Mouse (Mus musculus): ENCODE data around the gene Zfp36l2. TPM values are rescaled to one million over a fixed set of nuclear protein-coding genes. Genes with fewer than 3 reads are reported as not detected.

Gene Zfp36l2
- polyA plus RNA-seq, 1 experiment from 2014 or later, result 9.6 TPM

DNA sequence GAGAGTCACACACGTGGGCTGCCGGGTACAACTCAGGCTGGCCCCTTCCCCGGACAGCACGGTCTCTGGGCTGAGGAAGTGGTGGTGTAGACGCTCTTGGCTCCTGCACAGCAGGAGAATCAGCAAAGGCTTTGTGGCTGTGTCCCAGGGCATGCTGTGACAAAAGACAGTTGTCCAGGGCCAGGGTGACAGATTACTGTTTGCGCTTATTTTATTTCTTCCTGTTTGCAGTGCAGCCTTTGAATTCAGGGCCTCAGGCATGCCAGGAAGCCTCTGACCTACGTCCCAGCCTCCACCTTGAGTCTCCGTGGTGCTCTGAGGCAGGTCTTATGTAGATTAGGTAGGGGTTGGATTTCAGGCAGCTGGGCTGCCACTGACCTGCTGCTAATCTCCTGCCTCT is 10.3 kb downstream of the Zfp36l2 start:
- Histone ChIP-seq H3K36me3 (ENCODE audit: control insufficient read depth, insufficient read depth, low read length) (no peaks in the 10 kb centered on the region), H3K4me3 (ENCODE audit: low read depth, low read length) (no peak overlapping the region), H3K4me2 (no peak overlapping the region), H3K4me1 (ENCODE audit: control insufficient read depth, insufficient read depth, low read length) (peaks cover 28% of the 10 kb centered on the region), H3K9ac (ENCODE audit: low read depth, low read length) (no peak overlapping the region), H3K9me3 (replicated peaks; ENCODE audit: control insufficient read depth, low read length) (0 out of 2 replicates have a peak, but pooled peaks cover 2% of the 10 kb centered on the region), H3K27ac (ENCODE audit: low read depth, low read length) (no peak overlapping the region), H3K27me3 (ENCODE audit: control insufficient read depth, insufficient read depth, low read length) (no peaks in the 10 kb centered on the region)
- WGBS (ENCODE audit: insufficient replicate concordance), result 38% methylated on average over 8 of the region's 8 CpGs
- no peak for ATAC-seq (replicated peaks; ENCODE audit: insufficient number of reproducible peaks, low FRiP score, low TSS enrichment)

DNA sequence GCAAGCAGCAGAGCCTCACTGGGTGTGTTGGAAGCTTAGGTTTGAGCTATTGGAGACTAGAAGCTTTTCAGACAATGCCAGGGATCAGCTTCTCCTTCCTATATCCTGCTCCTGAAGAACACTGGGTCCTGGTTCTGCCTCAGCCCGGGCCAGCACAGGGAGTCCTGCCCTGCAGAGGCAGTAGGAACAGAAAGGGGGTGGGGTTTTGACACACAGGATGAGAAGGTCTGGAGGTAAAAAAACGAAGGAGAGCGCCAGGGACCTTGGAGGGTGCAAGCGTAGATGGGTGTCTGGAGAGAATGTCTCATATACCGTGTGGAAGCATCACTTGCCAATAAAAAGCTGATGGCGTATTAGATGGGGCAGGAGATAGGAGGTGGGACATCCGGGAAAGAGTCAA is 11.3 kb downstream of the Zfp36l2 start:
- no peak for ATAC-seq (replicated peaks; ENCODE audit: insufficient number of reproducible peaks, low FRiP score, low TSS enrichment)
- 83% methylated on average over 7 of the region's 7 CpGs for WGBS (ENCODE audit: insufficient replicate concordance)

DNA sequence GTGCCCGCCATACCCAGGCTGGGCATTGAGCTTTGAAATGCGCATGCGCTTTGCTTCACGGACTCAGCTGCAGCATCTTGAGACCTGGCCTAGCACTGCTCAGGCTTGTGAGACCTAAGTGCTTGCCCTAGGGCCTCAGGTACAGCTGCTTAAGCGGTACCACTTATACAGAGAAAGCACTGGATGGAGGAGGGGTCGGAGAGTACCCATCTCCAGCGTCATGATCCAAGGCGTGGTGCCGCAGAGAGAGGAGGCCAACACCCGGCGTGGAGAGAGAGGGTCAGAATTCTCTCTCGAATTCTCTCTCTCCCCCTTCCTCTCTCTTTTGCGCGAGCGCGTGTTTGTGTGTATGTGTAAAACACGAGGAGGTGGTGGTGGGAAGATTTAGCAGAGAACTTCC is 12.6 kb downstream of the Zfp36l2 start:
- Histone ChIP-seq H3K4me2 (no peak overlapping the region), H3K27ac (ENCODE audit: low read depth, low read length) (no peak overlapping the region), H3K9ac (ENCODE audit: low read depth, low read length) (no peak overlapping the region), H3K9me3 (replicated peaks; ENCODE audit: control insufficient read depth, low read length) (0 out of 2 replicates have a peak, but pooled peaks cover 2% of the 10 kb centered on the region), H3K4me3 (ENCODE audit: low read depth, low read length) (no peak overlapping the region), H3K4me1 (ENCODE audit: control insufficient read depth, insufficient read depth, low read length) (peaks cover 6% of the 10 kb centered on the region; the same call in 1 of the 2 replicates), H3K36me3 (ENCODE audit: control insufficient read depth, insufficient read depth, low read length) (no peaks in the 10 kb centered on the region), H3K27me3 (ENCODE audit: control insufficient read depth, insufficient read depth, low read length) (no peaks in the 10 kb centered on the region)
- WGBS (ENCODE audit: insufficient replicate concordance), result 93% methylated on average over 17 of the region's 17 CpGs
- ATAC-seq (replicated peaks; ENCODE audit: insufficient number of reproducible peaks, low FRiP score, low TSS enrichment), result no peak

More for the DNA sequence above, 11.3 kb downstream of the Zfp36l2 start:
- Histone ChIP-seq H3K36me3 (ENCODE audit: control insufficient read depth, insufficient read depth, low read length) (no peaks in the 10 kb centered on the region), H3K9ac (ENCODE audit: low read depth, low read length) (no peak overlapping the region), H3K27ac (ENCODE audit: low read depth, low read length) (no peak overlapping the region), H3K27me3 (ENCODE audit: control insufficient read depth, insufficient read depth, low read length) (no peaks in the 10 kb centered on the region), H3K4me2 (no peak overlapping the region), H3K4me1 (ENCODE audit: control insufficient read depth, insufficient read depth, low read length) (peaks cover 18% of the 10 kb centered on the region), H3K4me3 (ENCODE audit: low read depth, low read length) (no peak overlapping the region), H3K9me3 (replicated peaks; ENCODE audit: control insufficient read depth, low read length) (0 out of 2 replicates have a peak, but pooled peaks cover 2% of the 10 kb centered on the region)

DNA sequence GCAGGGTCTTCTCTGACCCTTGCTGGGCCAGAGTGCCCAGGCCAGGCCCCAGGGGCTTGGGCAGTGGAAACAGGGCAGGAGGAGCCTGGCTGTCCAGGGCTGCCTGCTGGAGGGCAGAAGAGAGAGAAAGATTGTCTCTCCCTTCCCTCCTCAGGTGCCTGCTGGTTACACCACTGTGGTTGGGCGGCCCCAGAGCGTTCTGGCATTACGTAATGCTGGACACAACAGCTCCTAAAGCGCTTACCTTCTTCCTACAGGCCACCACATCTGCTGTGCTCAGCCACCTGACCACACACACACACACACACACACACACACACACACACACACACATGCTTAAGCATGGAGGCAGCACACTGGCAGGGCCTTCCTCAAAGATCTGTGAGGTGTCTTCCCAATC is 20.4 kb downstream of the Zfp36l2 start:
- Histone ChIP-seq H3K27me3 (ENCODE audit: control insufficient read depth, insufficient read depth, low read length) (no peaks in the 10 kb centered on the region), H3K27ac (ENCODE audit: low read depth, low read length) (no peak overlapping the region), H3K9ac (ENCODE audit: low read depth, low read length) (no peak overlapping the region), H3K9me3 (replicated peaks; ENCODE audit: control insufficient read depth, low read length) (no peaks in the 10 kb centered on the region), H3K4me2 (no peak overlapping the region), H3K4me1 (ENCODE audit: control insufficient read depth, insufficient read depth, low read length) (no peaks in the 10 kb centered on the region), H3K36me3 (ENCODE audit: control insufficient read depth, insufficient read depth, low read length) (no peaks in the 10 kb centered on the region), H3K4me3 (ENCODE audit: low read depth, low read length) (no peak overlapping the region)
- 87% methylated on average over 4 of the region's 4 CpGs for WGBS (ENCODE audit: insufficient replicate concordance)
- ATAC-seq (replicated peaks; ENCODE audit: insufficient number of reproducible peaks, low FRiP score, low TSS enrichment), result 0 out of 2 replicates have a peak, but pooled peaks have one; percentile 26

DNA sequence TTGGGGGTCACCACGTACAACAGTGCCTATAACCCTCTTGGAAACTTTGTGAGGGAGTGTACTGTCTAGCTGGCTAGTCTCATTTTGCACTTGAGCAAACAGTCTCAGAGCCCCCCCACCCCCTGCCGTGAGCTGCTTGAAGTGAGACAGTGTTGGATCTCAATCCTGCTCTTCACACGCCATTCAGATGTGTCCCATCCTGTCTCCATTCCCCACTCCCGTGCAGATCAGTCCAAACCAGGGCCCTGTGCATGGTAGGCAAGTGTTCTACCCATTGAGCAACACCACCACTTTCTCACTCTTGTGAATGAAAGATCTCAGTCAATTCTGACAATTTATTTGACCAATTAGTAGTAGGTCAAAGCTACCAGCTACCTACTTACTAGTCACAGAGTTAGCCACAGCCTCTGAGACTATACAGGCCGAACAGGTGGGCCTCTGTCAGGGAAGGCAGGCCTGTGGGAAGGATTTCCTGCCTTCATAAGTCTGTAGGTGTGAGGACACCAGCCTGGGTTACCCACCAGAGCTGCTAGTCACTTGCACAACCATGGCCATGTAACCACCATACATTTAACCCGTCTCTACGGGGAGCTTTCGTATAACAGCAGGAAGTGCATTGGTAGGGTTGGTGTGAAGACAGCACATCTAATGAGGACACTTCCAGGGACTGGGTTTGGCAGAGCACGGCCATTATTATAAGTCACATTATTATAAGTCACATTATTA is 21.4 kb downstream of the Zfp36l2 start:
- Histone ChIP-seq H3K9me3 (replicated peaks; ENCODE audit: control insufficient read depth, low read length) (no peaks in the 10 kb centered on the region), H3K9ac (ENCODE audit: low read depth, low read length) (no peak overlapping the region), H3K27me3 (ENCODE audit: control insufficient read depth, insufficient read depth, low read length) (no peaks in the 10 kb centered on the region), H3K4me1 (ENCODE audit: control insufficient read depth, insufficient read depth, low read length) (peaks cover 9% of the 10 kb centered on the region), H3K36me3 (ENCODE audit: control insufficient read depth, insufficient read depth, low read length) (no peaks in the 10 kb centered on the region), H3K27ac (ENCODE audit: low read depth, low read length) (no peak overlapping the region), H3K4me2 (no peak overlapping the region), H3K4me3 (ENCODE audit: low read depth, low read length) (no peak overlapping the region)
- 83% methylated on average over 9 of the region's 9 CpGs for WGBS (ENCODE audit: insufficient replicate concordance)
- ATAC-seq (replicated peaks; ENCODE audit: insufficient number of reproducible peaks, low FRiP score, low TSS enrichment), result no peak

DNA sequence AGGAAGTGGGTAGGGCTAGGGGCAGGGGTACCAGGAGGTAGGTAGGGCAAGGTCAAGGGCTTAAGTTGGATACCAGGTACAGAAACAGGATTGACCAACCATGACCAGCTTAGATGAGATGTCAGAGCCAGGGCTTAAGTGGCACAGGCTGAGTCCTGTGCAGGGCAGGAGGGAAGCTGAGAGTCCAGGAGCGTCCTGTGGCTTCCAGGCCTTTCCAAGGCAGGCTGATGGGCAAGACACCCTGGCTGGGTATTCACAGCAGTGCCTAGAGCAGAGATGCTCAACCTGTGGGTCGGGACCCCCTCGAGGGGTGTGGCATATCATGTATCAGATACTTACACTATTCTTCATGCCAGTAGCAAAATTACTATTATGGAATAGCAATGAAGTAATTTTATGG is 22.0 kb downstream of the Zfp36l2 start:
- Histone ChIP-seq H3K9me3 (replicated peaks; ENCODE audit: control insufficient read depth, low read length) (no peaks in the 10 kb centered on the region), H3K27ac (ENCODE audit: low read depth, low read length) (no peak overlapping the region), H3K4me1 (ENCODE audit: control insufficient read depth, insufficient read depth, low read length) (peaks cover 12% of the 10 kb centered on the region), H3K36me3 (ENCODE audit: control insufficient read depth, insufficient read depth, low read length) (no peaks in the 10 kb centered on the region), H3K9ac (ENCODE audit: low read depth, low read length) (no peak overlapping the region), H3K27me3 (ENCODE audit: control insufficient read depth, insufficient read depth, low read length) (no peaks in the 10 kb centered on the region), H3K4me2 (no peak overlapping the region), H3K4me3 (ENCODE audit: low read depth, low read length) (no peak overlapping the region)
- ATAC-seq (replicated peaks; ENCODE audit: insufficient number of reproducible peaks, low FRiP score, low TSS enrichment), result no peak
- 82% methylated on average over 3 of the region's 3 CpGs for WGBS (ENCODE audit: insufficient replicate concordance)

DNA sequence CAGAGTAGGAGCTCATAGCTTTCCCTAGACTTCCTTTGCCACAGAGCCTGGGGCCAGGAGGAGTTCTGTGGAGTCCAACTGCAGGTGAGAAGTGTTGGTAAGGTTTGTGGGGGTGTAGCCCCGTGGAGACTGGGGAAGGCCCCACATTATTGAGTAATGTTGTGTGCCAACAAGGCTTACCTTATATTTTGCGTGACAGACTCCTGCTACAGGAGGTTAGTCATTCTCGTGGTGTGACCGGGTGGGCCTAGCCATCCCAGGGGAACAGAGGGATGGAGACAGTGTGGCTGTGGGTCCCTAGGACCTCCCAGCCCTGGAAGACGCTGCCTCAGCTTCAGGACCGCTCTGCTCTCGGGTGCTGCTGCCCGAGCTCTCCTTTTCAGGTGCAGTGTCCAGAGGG is 23.6 kb downstream of the Zfp36l2 start:
- H3K9me3 ChIP-seq (replicated peaks; ENCODE audit: control insufficient read depth, low read length), result no peaks in the 10 kb centered on the region
- 84% methylated on average over 8 of the region's 8 CpGs for WGBS (ENCODE audit: insufficient replicate concordance)
- H3K27me3 ChIP-seq (ENCODE audit: control insufficient read depth, insufficient read depth, low read length), result no peaks in the 10 kb centered on the region
- no peaks in the 10 kb centered on the region for H3K36me3 ChIP-seq (ENCODE audit: control insufficient read depth, insufficient read depth, low read length)
- peaks cover 12% of the 10 kb centered on the region for H3K4me1 ChIP-seq (ENCODE audit: control insufficient read depth, insufficient read depth, low read length)
- no peak overlapping the region for H3K9ac ChIP-seq (ENCODE audit: low read depth, low read length)
- H3K4me2 ChIP-seq, result no peak overlapping the region
- H3K27ac ChIP-seq (ENCODE audit: low read depth, low read length), result no peak overlapping the region
- no peak overlapping the region for H3K4me3 ChIP-seq (ENCODE audit: low read depth, low read length)
- ATAC-seq (replicated peaks; ENCODE audit: insufficient number of reproducible peaks, low FRiP score, low TSS enrichment), result no peak

DNA sequence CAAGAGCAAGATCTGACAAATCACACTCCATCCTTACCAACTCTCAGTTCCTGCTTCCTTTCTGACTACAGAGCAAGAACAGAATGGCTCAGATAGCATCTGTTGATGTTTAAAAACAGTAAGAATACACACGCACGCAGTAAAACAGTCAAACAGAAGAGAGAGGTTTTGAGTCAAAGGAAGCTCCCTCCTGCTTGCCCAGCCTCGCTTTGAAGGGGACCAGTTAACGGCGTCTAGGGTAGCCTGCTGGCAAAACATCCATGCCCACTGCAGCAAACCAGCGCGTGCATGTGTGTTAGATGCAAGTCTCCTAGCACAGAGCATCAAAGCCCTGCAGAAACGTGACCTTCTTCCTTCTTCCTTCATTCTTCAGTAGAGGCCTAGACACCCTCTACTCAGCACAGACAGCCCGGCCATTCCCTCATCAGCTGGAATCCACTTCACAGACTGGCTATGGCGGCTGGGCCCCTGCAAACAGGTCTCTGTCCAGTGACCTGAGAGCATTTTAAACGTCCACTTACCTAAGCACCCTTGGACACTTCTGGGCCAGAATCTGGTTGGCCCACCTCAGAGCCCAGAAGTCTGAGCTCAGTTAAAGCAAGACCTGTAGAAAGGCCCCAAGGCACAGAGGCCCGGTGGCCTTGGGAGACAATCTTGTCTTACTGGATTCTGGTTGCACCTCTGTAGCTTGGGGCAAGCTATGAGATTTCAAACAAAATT is 24.5 kb downstream of the Zfp36l2 start:
- no peak overlapping the region for H3K27ac ChIP-seq (ENCODE audit: low read depth, low read length)
- no peaks in the 10 kb centered on the region for H3K27me3 ChIP-seq (ENCODE audit: control insufficient read depth, insufficient read depth, low read length)
- 76% methylated on average over 12 of the region's 12 CpGs for WGBS (ENCODE audit: insufficient replicate concordance)

More for the DNA sequence above, 24.5 kb downstream of the Zfp36l2 start:
- H3K36me3 ChIP-seq (ENCODE audit: control insufficient read depth, insufficient read depth, low read length), result no peaks in the 10 kb centered on the region
- no peak overlapping the region for H3K4me3 ChIP-seq (ENCODE audit: low read depth, low read length)
- no peak overlapping the region for H3K9ac ChIP-seq (ENCODE audit: low read depth, low read length)
- H3K4me2 ChIP-seq, result no peak overlapping the region
- peaks cover 13% of the 10 kb centered on the region for H3K4me1 ChIP-seq (ENCODE audit: control insufficient read depth, insufficient read depth, low read length)
- ATAC-seq (replicated peaks; ENCODE audit: insufficient number of reproducible peaks, low FRiP score, low TSS enrichment), result no peak
- H3K9me3 ChIP-seq (replicated peaks; ENCODE audit: control insufficient read depth, low read length), result no peaks in the 10 kb centered on the region
